Mouse (Mus musculus): ENCODE results near the gene Polrmt.
A peak's percentile ranks its signal among the peaks of the same experiment; 100 is the strongest.

The Polrmt gene

DNA sequence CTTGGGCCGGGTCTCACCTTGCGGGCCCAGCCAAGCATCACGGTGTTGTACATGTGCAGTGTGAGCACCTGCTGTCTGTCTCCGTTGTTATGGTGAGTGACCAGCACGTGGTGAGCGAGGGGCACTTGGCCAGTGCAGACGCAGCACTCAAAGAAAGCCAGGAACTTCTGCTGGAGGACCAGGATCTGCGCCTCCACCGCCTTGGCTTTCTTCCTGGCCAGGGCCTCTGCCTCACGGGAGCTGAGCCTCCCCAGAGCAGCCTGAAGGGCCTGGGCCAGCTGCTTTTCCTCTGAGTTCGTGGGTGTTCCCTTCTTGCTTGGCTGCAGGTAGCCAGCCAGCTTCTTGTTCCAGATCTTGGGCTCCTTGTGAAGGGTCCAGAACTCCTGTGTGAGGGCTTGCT lies 3.2 kb downstream of the Polrmt start:
- DNase-seq (ENCODE audit: low spot score): no peak

DNA sequence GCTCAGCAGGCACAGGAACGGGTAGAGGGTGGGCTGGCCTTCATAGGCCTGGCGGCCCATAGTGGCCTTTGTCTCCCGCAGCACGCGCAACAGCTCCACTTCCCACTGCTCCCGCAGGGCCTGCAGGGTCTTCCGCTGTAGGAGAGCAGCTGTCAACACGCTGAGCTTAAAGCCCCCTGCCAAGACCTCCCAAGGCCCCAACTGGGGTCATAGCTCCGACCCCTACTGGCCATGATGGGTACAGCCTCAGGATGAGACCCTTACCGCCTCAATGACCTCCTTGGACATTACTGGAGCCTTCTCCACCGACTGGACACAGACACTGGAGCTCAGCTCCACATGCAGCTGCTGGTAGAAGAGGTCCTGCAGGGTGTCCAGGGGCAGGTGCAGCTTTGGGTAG lies 5.5 kb downstream of the Polrmt start:
- DNase-seq (ENCODE audit: low spot score): no peak

DNA sequence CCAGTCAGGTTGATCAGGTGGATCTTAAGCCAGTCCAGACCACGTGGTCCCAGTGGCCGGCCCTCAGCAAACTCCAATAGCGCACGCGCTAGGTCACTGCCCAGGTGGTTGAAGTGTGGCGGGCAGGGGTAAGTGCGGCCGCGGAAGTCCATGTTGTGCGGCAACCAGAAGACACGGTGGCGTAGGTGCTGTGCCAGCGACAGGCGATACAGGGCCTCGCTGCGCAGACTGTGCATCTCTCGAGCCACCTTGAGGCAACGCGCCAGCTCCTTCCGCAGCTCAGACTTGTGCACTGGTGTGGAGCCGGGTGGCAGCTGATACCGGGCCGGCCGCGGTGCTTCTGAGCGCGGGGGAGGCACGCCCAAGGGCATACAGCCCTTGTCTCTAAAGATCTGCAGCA lies 7.1 kb downstream of the Polrmt start:
- no peak for DNase-seq (ENCODE audit: low spot score)

DNA sequence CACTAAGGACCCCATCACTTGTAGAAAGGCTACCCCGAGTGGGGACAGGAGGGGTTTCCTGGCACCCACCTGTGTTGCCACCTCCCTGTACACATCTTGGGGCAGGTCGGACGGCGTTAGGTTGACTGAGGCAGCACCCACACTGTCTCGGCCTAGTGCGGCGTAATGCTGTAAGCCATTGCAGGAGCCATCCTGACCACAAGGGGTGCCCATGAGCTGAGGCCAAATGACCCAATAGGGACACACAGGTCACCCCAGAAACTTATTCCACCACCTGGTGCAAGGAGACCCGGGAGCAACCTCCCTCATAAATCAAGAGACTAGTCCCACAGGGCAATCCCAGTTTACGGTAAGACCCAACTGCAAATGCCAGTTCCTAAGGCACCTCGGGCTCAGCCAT lies 8.1 kb downstream of the Polrmt start:
- no peak for DNase-seq (ENCODE audit: low spot score)

DNA sequence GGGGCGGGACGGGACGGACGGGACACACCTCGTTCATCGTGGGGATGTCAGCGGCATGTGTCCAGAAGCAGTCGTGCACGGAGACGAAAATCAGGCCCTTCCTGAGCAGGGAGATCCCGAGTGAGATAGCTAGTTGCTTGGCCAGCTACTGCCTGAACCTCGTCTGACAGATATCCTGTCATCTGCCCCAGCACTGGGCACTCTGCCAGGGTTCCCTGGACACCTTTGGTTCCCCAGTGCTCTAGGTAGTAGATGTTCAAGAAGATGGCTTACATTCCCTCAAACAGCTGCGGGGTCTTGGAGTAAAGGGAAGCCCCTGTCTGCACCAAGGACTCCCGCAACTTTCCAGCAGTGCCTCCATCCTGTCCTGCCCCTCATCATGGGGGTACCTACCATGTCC lies 9.7 kb downstream of the Polrmt start:
- no peak for DNase-seq (ENCODE audit: low spot score)

DNA sequence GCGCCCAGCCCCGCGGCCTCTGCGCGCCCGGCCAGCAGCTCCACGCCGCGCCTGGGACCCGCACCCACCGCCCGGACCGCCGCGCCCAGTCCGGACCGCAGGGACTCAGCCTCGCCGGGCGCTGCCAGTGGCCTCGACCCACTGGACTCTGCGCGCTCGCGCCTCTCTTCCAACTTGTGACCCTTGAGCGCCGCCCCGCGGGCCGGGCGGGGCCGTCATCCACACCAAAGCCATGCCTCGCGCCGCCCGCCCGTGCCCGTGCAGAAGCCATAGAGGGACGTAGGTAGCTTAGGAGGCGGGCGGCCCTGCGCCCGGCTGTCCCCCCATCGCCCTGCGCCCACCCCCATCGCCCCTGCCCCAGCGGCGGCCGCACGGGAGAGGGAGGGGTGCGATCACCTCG lies 11.0 kb downstream of the Polrmt start:
- DNase-seq (ENCODE audit: low spot score): no peak

DNA sequence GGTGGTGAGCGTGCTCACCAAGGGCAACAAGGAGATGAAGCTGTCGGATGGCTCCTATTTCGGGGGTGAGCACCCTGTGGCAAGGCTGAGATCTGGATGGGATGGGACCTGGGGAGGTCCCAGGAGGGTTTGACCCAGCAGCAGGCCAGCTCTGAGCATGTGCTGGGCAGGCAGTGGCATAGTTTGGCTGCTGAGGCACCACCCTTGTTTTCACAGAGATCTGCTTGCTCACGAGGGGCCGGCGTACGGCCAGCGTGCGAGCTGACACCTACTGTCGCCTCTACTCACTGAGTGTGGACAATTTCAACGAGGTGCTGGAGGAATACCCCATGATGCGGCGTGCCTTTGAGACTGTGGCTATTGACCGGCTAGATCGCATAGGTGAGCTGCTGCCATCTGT lies 12.5 kb downstream of the Polrmt start:
- no peak for DNase-seq (ENCODE audit: low spot score)

DNA sequence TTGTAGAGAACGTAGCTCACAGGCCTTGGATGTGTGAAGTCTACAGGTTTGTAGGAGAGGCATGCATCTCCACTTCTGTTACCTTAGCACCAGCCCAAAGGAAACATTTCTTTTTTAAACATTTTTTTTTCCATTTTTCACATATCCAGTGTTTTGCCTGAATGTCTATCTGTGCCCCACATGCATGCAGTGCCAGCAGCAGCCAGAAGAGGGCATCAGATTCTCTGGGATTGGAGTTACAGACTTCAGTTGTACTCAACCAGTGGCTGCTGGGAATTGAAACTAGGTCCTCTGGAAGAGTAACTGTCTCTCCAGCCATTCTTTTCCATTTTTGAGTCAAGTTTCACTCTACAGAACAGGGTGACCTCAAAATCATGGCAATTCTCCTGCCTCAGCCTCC lies 13.9 kb downstream of the Polrmt start:
- no peak for DNase-seq (ENCODE audit: low spot score)

DNA sequence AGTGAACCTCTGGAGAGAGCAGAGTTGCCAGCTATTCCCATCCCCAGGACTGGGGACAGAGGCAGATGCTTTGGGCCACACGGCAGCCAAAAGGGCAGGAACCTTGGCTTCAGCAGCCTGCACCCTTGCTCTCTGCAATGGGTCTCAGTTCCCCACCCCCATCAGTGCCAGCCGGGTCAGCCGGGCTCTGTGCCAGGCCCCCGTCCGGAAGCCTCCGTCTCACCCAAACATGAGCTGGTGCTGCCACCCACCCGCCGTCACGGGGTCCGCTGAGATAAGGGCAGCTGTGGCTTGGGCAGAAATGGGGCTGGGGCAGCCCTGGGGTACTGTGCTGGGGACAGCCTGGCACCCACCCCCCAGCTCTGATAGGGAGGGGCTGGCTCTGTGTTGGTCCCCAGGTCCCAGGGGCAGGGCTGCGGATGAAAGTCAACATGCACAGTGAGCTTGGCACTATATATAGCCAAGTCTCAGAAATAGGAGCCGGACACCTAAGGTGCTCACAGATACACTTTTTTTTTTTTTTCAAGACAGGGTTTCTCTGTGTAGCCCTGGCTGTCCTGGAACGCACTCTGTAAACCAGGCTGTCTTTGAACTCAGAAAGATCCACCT lies 16.9 kb downstream of the Polrmt start:
- no peak for DNase-seq (ENCODE audit: low spot score)

DNA sequence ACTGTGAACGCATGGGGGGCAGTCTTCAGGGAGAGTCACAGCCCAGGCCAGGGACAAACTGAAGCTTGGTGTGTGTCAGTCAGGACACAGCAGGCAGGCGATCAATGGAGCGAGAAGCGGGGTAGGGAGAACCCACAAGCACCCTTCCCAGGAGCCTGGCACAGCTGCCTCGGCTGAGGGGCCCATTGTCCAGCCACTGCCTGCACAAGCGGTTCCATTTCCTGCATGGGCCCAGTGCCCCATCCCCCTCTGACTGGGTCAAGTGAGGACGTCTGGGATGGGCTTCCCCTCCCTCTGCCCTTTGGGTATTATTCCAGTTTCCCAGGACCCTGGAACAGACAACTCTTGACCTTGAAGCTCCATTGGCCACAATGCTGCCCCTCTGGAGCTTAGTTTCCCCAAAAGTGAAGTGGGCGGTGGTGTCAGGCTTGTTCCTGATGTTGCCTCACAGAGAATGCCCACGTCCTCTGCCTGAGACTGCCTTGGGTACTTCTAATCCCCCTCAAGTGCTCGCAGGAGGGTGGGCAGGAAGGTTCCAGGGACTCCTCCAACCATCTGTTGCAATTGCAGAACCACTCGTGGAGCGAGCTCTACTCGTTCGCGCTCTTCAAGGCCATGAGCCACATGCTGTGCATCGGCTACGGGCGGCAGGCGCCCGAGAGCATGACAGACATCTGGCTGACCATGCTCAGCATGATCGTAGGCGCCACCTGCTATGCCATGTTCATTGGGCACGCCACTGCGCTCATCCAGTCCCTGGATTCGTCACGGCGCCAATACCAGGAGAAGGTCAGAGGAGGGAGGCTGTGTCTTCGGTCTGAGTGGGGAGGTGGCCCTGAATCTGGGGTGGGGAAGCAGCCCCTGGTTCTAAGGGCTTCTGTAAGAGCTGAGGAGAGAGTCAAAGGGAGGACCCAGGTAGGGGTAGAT lies 17.8 kb downstream of the Polrmt start:
- no peak for DNase-seq (ENCODE audit: low spot score)

DNA sequence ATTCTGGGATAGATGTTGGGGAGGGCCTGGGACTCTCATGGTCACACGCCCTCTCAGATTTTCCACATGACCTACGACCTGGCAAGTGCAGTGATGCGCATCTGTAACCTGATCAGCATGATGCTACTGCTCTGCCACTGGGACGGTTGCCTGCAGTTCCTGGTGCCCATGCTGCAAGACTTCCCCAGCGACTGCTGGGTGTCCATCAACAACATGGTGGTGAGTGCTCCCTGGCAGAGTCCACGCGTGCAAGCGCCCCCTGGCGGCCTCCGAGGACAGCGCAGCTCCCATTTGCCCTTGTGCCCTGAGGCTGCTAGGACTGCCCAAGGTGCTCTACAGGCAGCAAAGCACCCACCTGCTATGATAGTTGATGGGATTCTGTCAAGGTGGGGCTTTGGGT lies 20.3 kb downstream of the Polrmt start:
- no peak for DNase-seq (ENCODE audit: low spot score)

DNA sequence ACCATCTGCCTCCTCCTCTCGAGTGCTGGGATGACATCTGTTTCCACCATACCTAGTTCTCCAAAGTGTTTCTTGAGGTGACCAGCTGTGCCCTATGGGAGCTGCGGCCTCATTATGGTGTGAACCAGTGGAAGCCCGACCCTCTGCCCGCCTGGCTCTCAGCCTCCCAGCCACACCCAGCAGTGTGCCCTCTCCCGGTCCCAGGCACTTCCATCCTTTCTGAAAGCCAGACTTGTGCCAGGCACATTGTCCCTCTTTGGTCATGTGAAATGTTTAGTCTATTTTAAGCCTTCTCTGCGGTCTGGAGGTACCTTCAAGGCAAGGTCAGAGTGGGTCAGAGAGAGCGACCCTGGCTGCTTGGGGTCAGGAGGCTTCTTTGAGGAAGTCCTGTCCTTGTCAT lies 22.7 kb downstream of the Polrmt start:
- DNase-seq (ENCODE audit: low spot score): no peak

DNA sequence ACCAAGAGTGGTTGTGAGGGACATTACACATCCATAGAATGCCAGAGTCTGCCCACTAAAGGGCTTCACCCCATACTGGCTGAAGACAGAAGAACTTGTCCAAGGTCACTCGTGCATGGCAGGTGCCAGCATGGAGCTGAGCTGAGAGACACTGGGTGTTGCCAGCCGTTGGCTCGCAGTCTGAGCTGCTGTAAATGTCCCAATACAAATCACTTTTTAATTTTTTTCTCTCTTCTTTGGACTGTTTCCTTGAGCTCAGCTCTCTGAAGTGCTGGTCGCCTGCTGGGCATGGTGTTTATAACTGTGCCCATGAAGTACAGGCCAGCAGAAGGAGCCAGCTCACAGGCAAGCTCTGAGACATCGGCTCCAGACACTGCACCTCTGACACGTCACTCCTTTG lies 23.3 kb downstream of the Polrmt start:
- no peak for DNase-seq (ENCODE audit: low spot score)

DNA sequence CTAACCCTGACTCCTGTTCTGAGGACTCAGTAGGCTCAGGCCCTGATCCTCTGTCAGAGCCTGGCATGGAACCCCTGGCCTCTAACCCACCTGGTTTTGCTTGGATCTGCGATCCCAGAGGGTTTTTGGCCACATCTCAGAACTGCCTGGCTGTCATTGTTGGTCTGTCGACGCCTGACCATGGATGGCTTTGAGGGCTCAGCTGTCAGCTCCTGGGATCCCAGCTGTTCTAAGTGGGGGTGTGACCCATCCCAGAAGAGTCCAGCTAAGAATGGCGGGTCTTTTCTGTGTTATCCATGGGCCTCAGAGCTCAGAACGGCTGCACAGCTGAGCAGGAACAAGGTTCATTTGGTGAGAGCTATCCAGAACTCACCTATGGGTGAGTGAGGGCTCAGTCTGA lies 25.3 kb downstream of the Polrmt start:
- DNase-seq (ENCODE audit: low spot score): no peak

DNA sequence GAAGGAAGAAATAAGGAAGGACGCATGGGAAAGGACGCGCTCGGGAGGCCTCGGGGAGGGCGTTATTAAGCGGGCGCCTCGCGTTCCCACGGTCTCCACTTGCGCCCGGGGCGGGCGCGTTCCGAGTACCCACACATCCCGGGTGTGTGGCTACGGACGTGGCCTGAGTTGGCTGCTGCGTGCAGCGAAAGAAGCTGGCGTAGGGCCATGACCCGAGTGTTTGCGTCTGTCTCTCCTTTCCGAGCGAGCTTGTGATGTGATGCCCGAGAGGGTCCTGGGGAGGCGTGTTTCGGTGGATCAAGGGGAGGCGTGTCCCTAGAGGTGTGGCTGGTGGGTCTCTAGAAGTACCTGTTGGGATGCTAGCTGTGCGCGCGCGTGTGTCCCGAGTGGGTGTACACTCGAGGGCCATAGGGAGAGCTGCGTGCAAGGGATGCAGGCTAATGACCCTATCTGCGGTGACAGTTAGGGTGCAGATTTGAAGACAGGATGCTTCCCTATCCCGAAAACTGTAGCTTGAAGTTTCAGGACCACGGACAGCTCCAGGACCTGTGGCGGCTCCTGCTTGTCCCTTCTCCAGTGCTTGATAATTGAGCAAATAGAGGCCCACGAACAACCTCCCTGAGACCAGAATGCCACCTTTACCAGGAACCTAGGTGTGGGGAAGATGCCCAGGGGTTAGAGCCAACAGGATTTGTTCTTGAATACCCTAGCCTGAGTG lies 28.6 kb downstream of the Polrmt start:
- DNase-seq (ENCODE audit: low spot score): peak; percentile 51

DNA sequence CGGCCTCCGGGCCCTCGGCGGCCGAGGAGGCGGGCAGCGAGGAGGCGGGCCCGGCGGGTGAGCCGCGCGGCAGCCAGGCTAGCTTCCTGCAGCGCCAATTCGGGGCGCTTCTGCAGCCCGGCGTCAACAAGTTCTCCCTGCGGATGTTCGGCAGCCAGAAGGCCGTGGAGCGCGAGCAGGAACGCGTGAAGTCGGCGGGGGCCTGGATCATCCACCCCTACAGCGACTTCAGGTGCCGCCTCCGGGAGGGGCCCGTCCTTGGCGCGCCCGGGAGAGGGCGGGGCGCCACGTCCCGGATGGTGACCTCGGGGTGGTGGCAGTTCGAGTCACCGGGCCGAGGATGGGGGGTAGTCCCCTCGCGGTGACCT lies 29.4 kb downstream of the Polrmt start:
- no peak for DNase-seq (ENCODE audit: low spot score)

DNA sequence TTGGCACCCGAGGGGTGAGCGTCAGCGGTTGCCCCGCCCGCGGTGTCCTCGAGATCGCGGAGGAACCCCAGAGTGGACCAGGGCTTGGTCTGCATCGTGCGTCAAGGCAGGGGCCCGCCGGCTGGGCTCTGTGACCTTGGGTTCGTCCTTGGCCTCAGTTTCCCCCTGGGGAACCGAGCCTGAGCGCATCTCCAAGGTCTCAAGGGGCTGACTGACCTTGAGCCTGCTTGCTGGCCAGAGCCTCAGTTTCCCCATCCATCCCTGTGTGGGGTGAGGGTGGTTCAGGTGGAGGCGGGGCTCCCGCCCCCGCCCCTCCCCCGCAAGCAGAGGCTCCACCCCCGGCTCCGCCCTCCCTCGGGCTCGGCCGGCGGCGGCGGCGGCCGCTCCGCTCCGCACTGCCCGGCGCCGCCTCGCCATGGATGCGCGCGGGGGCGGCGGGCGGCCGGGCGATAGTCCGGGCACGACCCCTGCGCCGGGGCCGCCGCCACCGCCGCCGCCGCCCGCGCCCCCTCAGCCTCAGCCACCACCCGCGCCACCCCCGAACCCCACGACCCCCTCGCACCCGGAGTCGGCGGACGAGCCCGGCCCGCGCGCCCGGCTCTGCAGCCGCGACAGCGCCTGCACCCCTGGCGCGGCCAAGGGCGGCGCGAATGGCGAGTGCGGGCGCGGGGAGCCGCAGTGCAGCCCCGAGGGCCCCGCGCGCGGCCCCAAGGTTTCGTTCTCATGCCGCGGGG lies 30.0 kb downstream of the Polrmt start, which contains the start of gene Hcn2:
Gene Hcn2, plus strand, starts transcription at position 381 of the 734 bp plus-strand sequence.
- no peak for DNase-seq (ENCODE audit: low spot score)

DNA sequence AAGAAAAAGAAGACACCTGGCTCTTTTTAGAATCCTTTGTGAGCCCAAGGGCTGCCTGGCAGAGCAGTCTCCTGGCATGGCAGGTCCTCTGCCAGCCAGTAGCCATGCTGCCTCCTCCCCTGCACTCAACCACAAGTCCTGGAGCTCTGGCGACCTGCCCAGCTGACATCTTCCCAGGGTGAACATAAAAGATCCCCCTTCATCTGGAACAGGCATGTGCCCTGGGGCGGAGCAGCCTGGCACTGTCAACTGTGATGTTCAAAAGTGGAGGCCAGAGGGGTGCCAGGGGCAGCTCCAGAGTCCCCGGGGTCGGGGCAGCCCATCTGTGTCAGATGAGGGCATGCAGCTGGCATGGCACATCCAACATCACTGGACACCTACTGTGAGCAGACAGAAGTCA lies 31.4 kb downstream of the Polrmt start:
- no peak for DNase-seq (ENCODE audit: low spot score)

DNA sequence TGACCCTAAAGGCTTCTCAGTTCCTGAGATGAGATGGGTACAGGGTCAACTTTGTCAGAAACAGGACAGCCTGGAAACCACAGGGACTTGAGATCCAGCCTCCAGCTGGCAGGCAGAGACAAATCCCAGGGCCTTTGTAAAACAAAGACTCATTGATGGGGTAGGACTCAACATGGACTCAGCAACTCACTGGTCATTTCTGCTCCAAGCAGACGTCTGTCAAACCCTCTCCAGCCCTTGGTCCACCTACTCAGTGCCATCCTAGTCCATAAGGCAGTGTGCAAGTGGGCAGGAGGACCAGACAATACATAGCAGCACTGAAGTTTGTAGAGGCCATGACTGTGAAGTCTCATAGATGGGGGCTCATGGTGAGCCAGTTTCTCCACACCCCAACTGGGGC lies 33.2 kb downstream of the Polrmt start:
- DNase-seq (ENCODE audit: low spot score): no peak

DNA sequence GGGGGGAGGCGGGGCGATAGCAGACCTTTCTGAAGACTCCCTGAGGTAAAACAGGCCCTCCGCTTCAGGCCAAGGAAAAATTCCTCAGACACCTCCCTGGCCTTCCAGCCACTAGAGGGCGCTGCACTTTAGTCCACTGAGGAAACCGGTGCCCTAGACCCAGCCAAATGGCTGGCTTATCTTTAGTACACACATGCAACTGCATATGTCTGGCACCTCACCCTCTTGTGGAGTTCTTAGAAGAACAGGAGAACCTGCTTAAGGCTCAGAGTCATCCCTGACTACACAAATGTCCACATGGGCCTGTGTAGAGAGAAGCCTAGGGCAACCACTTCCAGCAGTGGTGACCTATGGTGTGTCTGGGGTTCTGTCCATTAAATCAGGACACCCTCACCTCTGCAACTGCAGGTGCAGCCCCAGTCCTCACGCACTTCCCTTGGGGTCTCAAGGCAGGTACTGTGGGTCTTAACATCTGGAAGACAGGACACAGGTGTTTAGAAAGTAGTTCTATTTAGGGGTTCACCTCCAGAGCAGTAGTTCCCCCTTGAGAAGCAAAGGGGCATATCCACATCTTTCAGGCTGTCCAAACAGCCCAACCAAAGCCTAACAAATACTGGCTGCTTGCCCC lies 33.8 kb downstream of the Polrmt start:
- no peak for DNase-seq (ENCODE audit: low spot score)

DNA sequence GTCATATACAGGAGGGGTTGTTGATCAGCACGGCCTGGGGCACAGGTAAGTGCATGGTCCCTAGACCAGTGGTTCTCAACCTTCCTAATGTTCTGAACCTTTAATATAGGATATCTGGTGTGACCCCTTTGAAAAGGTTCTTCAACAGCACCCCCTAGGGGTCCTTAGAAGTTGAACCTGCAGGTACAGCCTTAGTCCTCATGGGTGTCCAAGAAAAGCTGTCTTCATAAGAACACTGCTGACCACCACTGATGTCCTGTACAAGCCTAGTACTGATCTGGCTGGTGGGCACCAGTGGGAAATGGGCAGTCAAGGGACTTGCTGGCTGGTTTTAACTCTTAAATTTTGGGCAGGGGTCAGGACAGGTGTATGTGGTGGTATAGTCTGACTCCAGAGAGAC lies 34.4 kb downstream of the Polrmt start:
- DNase-seq (ENCODE audit: low spot score): no peak

DNA sequence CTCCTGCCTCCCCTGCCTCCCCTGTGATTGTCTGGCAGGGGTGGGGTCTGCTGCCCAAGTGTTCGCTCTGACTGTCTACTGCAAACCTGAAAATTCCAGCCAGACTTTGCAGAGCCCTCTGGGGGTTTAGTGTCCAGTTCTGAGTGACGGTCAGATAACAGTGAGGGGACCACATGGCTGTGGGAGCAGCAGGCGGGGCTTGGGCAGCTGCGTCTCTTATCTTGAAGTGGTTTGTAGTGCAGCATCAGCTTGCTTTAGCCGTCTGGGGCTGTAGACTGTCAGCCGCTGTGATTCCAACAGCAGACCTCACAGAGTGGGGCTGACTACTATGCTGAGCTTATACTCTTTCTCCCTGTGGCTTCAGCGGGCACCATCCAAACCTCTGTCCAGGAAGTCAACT lies 37.1 kb downstream of the Polrmt start:
- DNase-seq (ENCODE audit: low spot score): no peak

Data from ovary, adult 18-20 months (tissue).